In genomic region chr9:5356801-5357200, GRCm38 (mm10) we compare ENCODE assay signal across 25 mouse cellular contexts. TPM values are rescaled to one million over a fixed set of nuclear protein-coding genes. Genes with fewer than 3 reads are reported as not detected.
DNase-seq lines count a peak whose midpoint lies in the region; ATAC-seq and TF ChIP-seq lines count a peak whose summit lies in the region.
"Had no signal": no experiment of that assay in that cellular context is flagged by ENCODE, and none has a peak within 500 bp of the region (broad histone marks: within the 10 kb centered on the region; RNA-seq: fewer than 3 reads in every experiment).

No protein-coding gene starts in this region.

- H3K36me3 ChIP-seq in heart, embryonic 11.5 days (ENCODE audit: control insufficient read depth, insufficient read depth, low read length): no peaks in the 10 kb centered on the region
- H3K36me3 ChIP-seq in forebrain, postnatal 0 days (ENCODE audit: insufficient read depth): no peaks in the 10 kb centered on the region
- H3K36me3 ChIP-seq: embryonic facial prominence, embryonic 15.5 days; heart, embryonic 13.5 days; hindbrain, embryonic 15.5 days; intestine, embryonic 15.5 days; kidney, embryonic 15.5 days; limb, embryonic 12.5 days; liver, embryonic 12.5 days; midbrain, embryonic 12.5 days; neural tube, embryonic 13.5 days had no signal

- H3K27ac ChIP-seq in heart, embryonic 11.5 days (ENCODE audit: low read depth, low read length): no peak overlapping the region
- H3K27ac ChIP-seq in forebrain, postnatal 0 days (ENCODE audit: low read depth, low read length): no peak overlapping the region
- H3K27ac ChIP-seq: embryonic facial prominence, embryonic 15.5 days; heart, embryonic 13.5 days; hindbrain, embryonic 15.5 days; intestine, embryonic 15.5 days; kidney, embryonic 15.5 days; limb, embryonic 12.5 days; liver, embryonic 12.5 days; midbrain, embryonic 12.5 days; neural tube, embryonic 13.5 days had no signal

- no peaks in the 10 kb centered on the region for H3K4me1 ChIP-seq in heart, embryonic 11.5 days (ENCODE audit: control insufficient read depth, insufficient read depth, low read length)
- no peaks in the 10 kb centered on the region for H3K4me1 ChIP-seq in forebrain, postnatal 0 days (ENCODE audit: insufficient read depth)
- H3K4me1 ChIP-seq: embryonic facial prominence, embryonic 15.5 days; heart, embryonic 13.5 days; hindbrain, embryonic 15.5 days; intestine, embryonic 15.5 days; kidney, embryonic 15.5 days; limb, embryonic 12.5 days; liver, embryonic 12.5 days; midbrain, embryonic 12.5 days; neural tube, embryonic 13.5 days had no signal

- H3K4me3 ChIP-seq in heart, embryonic 11.5 days (ENCODE audit: low read depth, low read length): no peak overlapping the region
- H3K4me3 ChIP-seq in forebrain, postnatal 0 days (ENCODE audit: low read depth, low read length): no peak overlapping the region
- H3K4me3 ChIP-seq: embryonic facial prominence, embryonic 15.5 days; heart, embryonic 13.5 days; hindbrain, embryonic 15.5 days; intestine, embryonic 15.5 days; kidney, embryonic 15.5 days; limb, embryonic 12.5 days; liver, embryonic 12.5 days; midbrain, embryonic 12.5 days; neural tube, embryonic 13.5 days had no signal

- no peaks in the 10 kb centered on the region for H3K27me3 ChIP-seq in heart, embryonic 11.5 days (ENCODE audit: control insufficient read depth, insufficient read depth, low read length)
- no peaks in the 10 kb centered on the region for H3K27me3 ChIP-seq in forebrain, postnatal 0 days (ENCODE audit: insufficient read depth, low read length)
- H3K27me3 ChIP-seq: CH12.LX; embryonic facial prominence, embryonic 15.5 days; heart, embryonic 13.5 days; hindbrain, embryonic 15.5 days; intestine, embryonic 15.5 days; kidney, embryonic 15.5 days; limb, embryonic 12.5 days; liver, embryonic 12.5 days; midbrain, embryonic 12.5 days; neural tube, embryonic 13.5 days had no signal

- TF ChIP-seq CTCF in forebrain, postnatal 0 days (IDR thresholded peaks at IDR 0.05; ENCODE audit: low read depth): no peak

- no peak for ATAC-seq in heart, embryonic 11.5 days (replicated peaks; ENCODE audit: insufficient number of reproducible peaks, low FRiP score, low TSS enrichment)
- no peak for ATAC-seq in forebrain, postnatal 0 days
- ATAC-seq: intestine, embryonic 15.5 days; liver, embryonic 12.5 days had no signal

- H3K9me3 ChIP-seq in heart, embryonic 11.5 days (replicated peaks; ENCODE audit: control insufficient read depth, low read length): no peaks in the 10 kb centered on the region
- H3K9me3 ChIP-seq in forebrain, postnatal 0 days (ENCODE audit: low read length): no peaks in the 10 kb centered on the region
- H3K9me3 ChIP-seq: embryonic facial prominence, embryonic 15.5 days; heart, embryonic 13.5 days; hindbrain, embryonic 15.5 days; intestine, embryonic 15.5 days; kidney, embryonic 15.5 days; limb, embryonic 12.5 days; liver, embryonic 12.5 days; midbrain, embryonic 12.5 days; neural tube, embryonic 13.5 days had no signal

- H3K4me2 ChIP-seq in heart, embryonic 11.5 days: no peak overlapping the region
- H3K4me2 ChIP-seq in forebrain, postnatal 0 days (ENCODE audit: low read depth): no peak overlapping the region
- H3K4me2 ChIP-seq: embryonic facial prominence, embryonic 15.5 days; heart, embryonic 13.5 days; hindbrain, embryonic 15.5 days; intestine, embryonic 15.5 days; kidney, embryonic 15.5 days; limb, embryonic 12.5 days; liver, embryonic 12.5 days; midbrain, embryonic 12.5 days; neural tube, embryonic 13.5 days had no signal

- peak; percentile 42 for DNase-seq in adrenal gland, adult 2 months
- no peak for DNase-seq in adrenal gland, adult 8-10 months
- peak; percentile 54 for DNase-seq in heart, adult 8-10 months (ENCODE audit: low spot score)
- peak; percentile 82 for DNase-seq in 3T3-L1 (ENCODE audit: low read depth, low spot score)
- peak; percentile 74 for DNase-seq in gonadal fat pad, adult 2 months (ENCODE audit: low read depth)
- no peak for DNase-seq in forebrain, postnatal 0 days
- no peak for DNase-seq in kidney, postnatal 4 days
- DNase-seq: cerebellum, adult 18-20 months; cerebellum, postnatal 36 days; heart, postnatal 4 days; lung, adult 2 months; thymus, postnatal 25 days had no signal

- no peak overlapping the region for H3K9ac ChIP-seq in heart, embryonic 11.5 days (ENCODE audit: low read depth, low read length)
- H3K9ac ChIP-seq in forebrain, postnatal 0 days: no peak overlapping the region
- H3K9ac ChIP-seq: embryonic facial prominence, embryonic 15.5 days; heart, embryonic 13.5 days; hindbrain, embryonic 15.5 days; intestine, embryonic 15.5 days; kidney, embryonic 15.5 days; limb, embryonic 12.5 days; liver, embryonic 12.5 days; midbrain, embryonic 12.5 days; neural tube, embryonic 13.5 days had no signal

RNA-seq across cellular contexts. Expression of gene Casp12, which starts 11.6 kb away (rescaled TPM):
- 10 to 100 TPM; 40.0 to 43.5 TPM for total RNA-seq in adrenal gland, adult 2 months (2021)
- 0.36 and 1.2 TPM in 2 replicates for polyA plus RNA-seq in adrenal gland, adult 2 months (2012; rRNA removed)
- 10 to 100 TPM; 55.2 to 61.0 (median 59.5) TPM for total RNA-seq in adrenal gland, adult 8-10 months (2022)
- total RNA-seq in heart, adult 8-10 months (2022): 1 to 10 TPM; 4.6 to 8.1 (median 6.1) TPM
- 0.93 and 1.2 TPM in 2 replicates for polyA plus RNA-seq in heart, embryonic 11.5 days (2014; fragmentation: Nextera tagmentation; extraction: Ambion mirVana)
- 3.3 and 3.6 TPM in 2 replicates for polyA plus RNA-seq in gonadal fat pad, adult 2 months (2012; rRNA removed)
- total RNA-seq in forebrain, postnatal 0 days (2014; rRNA removed): 0.85 and 0.90 TPM in 2 replicates
- 0.84 and 1.2 TPM in 2 replicates for polyA plus RNA-seq in forebrain, postnatal 0 days (2015; fragmentation: Nextera tagmentation; extraction: Ambion mirVana)
- total RNA-seq: MEL had no signal
- polyA plus RNA-seq: forebrain, embryonic 11.5 days; limb, embryonic 12.5 days; liver, embryonic 12.5 days; midbrain, embryonic 12.5 days had no signal

RNA-seq across cellular contexts. Expression of gene Casp4, which starts 48.2 kb away (rescaled TPM):
- 1 to 10 TPM; 3.7 to 4.8 TPM for total RNA-seq in adrenal gland, adult 2 months (2021)
- 0.27 and 0.55 TPM in 2 replicates for polyA plus RNA-seq in adrenal gland, adult 2 months (2012; rRNA removed)
- 1 to 10 TPM; 4.6 to 8.6 (median 5.0) TPM for total RNA-seq in adrenal gland, adult 8-10 months (2022)
- total RNA-seq in heart, adult 8-10 months (2022): 1 to 10 TPM; 2.7 to 4.2 (median 3.6) TPM
- 0.32 and 1.1 TPM in 2 replicates for polyA plus RNA-seq in heart, embryonic 11.5 days (2014; fragmentation: Nextera tagmentation; extraction: Ambion mirVana)
- 2.4 and 4.2 TPM in 2 replicates for polyA plus RNA-seq in gonadal fat pad, adult 2 months (2012; rRNA removed)
- total RNA-seq in forebrain, postnatal 0 days (2014; rRNA removed): 0.19 TPM in 1 of 2 replicates, not detected in the other
- polyA plus RNA-seq in forebrain, postnatal 0 days (2015; fragmentation: Nextera tagmentation; extraction: Ambion mirVana): 0.44 and 0.65 TPM in 2 replicates
- polyA plus RNA-seq: forebrain, embryonic 11.5 days had no signal

RNA-seq across cellular contexts. Expression of gene Casp1, which starts 58.5 kb away (rescaled TPM):
- 1 to 10 TPM; 3.6 to 5.9 TPM for total RNA-seq in adrenal gland, adult 2 months (2021)
- not detected in 2 replicates for polyA plus RNA-seq in adrenal gland, adult 2 months (2012; rRNA removed)
- total RNA-seq in adrenal gland, adult 8-10 months (2022): 1 to 10 TPM; 3.9 to 7.0 (median 4.6) TPM
- 1 to 10 TPM; 1.0 to 2.6 (median 1.6) TPM for total RNA-seq in heart, adult 8-10 months (2022)
- polyA plus RNA-seq in heart, embryonic 11.5 days (2014; fragmentation: Nextera tagmentation; extraction: Ambion mirVana): 0.34 and 0.57 TPM in 2 replicates
- polyA plus RNA-seq in gonadal fat pad, adult 2 months (2012; rRNA removed): 0.80 and 0.86 TPM in 2 replicates
- 1.5 and 1.8 TPM in 2 replicates for total RNA-seq in forebrain, postnatal 0 days (2014; rRNA removed)
- 1.7 TPM in 2 replicates for polyA plus RNA-seq in forebrain, postnatal 0 days (2015; fragmentation: Nextera tagmentation; extraction: Ambion mirVana)

Comparison
In these comparisons a context has a peak if more than half of its experiments do, and no peak if none do; other contexts are left out.
1. DNase-seq: peak in adrenal gland, adult 2 months (single experiment), heart, adult 8-10 months (single experiment), 3T3-L1 (single experiment) and gonadal fat pad, adult 2 months (single experiment); none in adrenal gland, adult 8-10 months (single experiment), forebrain, postnatal 0 days (single experiment) and kidney, postnatal 4 days (0 of 2).
2. RNA of gene Casp12, which starts 11.6 kb away (total RNA-seq): 55.2 to 61.0 TPM in adrenal gland, adult 8-10 months and 40.0 to 43.5 TPM in adrenal gland, adult 2 months; 4.6 to 8.1 TPM in heart, adult 8-10 months and 0.85 to 0.90 TPM in forebrain, postnatal 0 days; every median in the first group is over 4 times any median in the second.